Mouse (Mus musculus) hindbrain, embryonic 16.5 days (tissue): ENCODE measurements at regions not wholly inside any gene's neighbourhood (a gene's known extent, or its start where the extent isn't known, plus 50 kb on each side); places are given as distances from the start of the nearest gene placed in this dataset.

Experiments
- ATAC-seq: fragments of 200-750 bp; cut with Nextera tagmentation; 2 replicates; pipeline ENCODE4 v1.8.0; 2017; ENCODE audit warnings: moderate TSS enrichment, moderate library complexity
- H3K27ac ChIP-seq: fragments of 300-500 bp; sonication (generic); 2 replicates; pipeline ENCODE4 v1.5.1; 2014; ENCODE audit warnings: low read depth, mild to moderate bottlenecking, control low read depth, low read length, moderate library complexity
- H3K27me3 ChIP-seq: fragments of 300-500 bp; sonication (generic); replicated peaks from 2 replicates; pipeline ENCODE4 v1.6.1; 2014; ENCODE audit warnings: low read length; ENCODE audit not compliant: control insufficient read depth, insufficient read depth
- H3K36me3 ChIP-seq: fragments of 300-500 bp; sonication (generic); 2 replicates; pipeline ENCODE4 v1.6.1; 2014; ENCODE audit warnings: mild to moderate bottlenecking, low read length, moderate library complexity, mixed read lengths; ENCODE audit not compliant: control insufficient read depth, insufficient read depth
- H3K4me1 ChIP-seq: fragments of 300-500 bp; sonication (generic); 2 replicates; pipeline ENCODE4 v1.6.1; 2014; ENCODE audit warnings: low read depth, low read length; ENCODE audit not compliant: control insufficient read depth, insufficient read depth
- H3K4me2 ChIP-seq: fragments of 300-500 bp; sonication (generic); 2 replicates; pipeline ENCODE4 v1.6.1; 2014; ENCODE audit warnings: mild to moderate bottlenecking, low read length, control low read depth, moderate library complexity
- H3K4me3 ChIP-seq: fragments of 300-500 bp; sonication (generic); 2 replicates; pipeline ENCODE4 v1.5.1; 2014; ENCODE audit warnings: mild to moderate bottlenecking, low read length, control low read depth, moderate library complexity
- H3K9ac ChIP-seq: fragments of 300-500 bp; sonication (generic); 2 replicates; pipeline ENCODE4 v1.6.1; 2014; ENCODE audit warnings: low read depth, mild to moderate bottlenecking, control low read depth, low read length, moderate library complexity
- H3K9me3 ChIP-seq: fragments of 300-500 bp; sonication (generic); 2 replicates; pipeline ENCODE4 v1.6.1; 2014; ENCODE audit warnings: mild to moderate bottlenecking, low read length, moderate library complexity; ENCODE audit not compliant: control insufficient read depth
- WGBS: fragments of 180-500 bp; shearing (Covaris S2); extraction: QIAGEN DNeasy Blood & Tissue Kit; methylation state at CpG from one replicate; pipeline ENCODE4 v1.1.7; 2014; 5-methylcytosine and 5-hydroxymethylcytosine counted together

DNA sequence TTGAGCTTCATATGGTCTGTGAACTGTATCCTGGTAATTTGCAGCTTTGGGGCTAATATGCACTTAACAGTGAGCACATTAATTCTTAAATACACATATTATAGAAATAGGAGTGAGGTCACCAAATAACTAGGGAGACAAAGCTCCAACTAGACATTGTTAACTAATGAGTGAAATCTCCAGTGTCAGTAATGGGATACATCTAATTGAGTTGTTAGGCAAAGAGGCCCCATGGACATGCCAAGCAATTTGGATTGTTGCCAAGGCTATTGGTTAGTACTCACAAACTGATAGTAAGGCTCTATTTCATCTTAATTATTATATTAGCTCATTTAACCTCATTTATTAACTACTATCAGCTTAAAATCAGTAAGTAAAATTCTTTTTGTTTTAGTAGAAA, 698.5 kb downstream of the Triml1 start:
- Histone ChIP-seq H3K4me3 (no peak overlapping the region), H3K9ac (no peak overlapping the region), H3K4me1 (no peaks in the 10 kb centered on the region), H3K27ac (no peak overlapping the region), H3K27me3 (no peaks in the 10 kb centered on the region), H3K36me3 (no peaks in the 10 kb centered on the region), H3K9me3 (no peaks in the 10 kb centered on the region), H3K4me2 (no peak overlapping the region)
- ATAC-seq: no peak

DNA sequence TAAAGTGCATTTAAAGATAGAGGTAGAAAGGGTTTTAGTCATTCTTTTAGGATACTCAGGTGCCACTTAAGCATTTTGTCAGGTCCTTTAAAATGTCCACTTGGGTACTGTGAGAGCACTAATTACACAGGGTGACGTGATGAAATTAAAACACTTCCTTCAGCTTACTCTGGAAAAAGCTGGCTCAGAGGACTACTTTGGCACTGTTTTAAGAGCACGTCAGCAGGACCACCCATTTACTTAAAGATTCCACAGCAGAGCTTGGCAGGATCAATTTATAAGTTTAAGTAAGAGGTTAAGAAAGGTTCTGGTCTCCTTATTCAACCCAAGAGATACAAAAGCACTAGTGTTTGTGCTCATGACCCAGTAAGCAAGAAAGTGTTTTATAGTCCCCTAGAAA, 738.7 kb downstream of the Triml1 start:
- H3K36me3 ChIP-seq: no peaks in the 10 kb centered on the region
- H3K27ac ChIP-seq: no peak overlapping the region
- H3K9ac ChIP-seq: no peak overlapping the region
- no peak overlapping the region for H3K4me2 ChIP-seq
- ATAC-seq: no peak
- H3K4me3 ChIP-seq: no peak overlapping the region
- H3K9me3 ChIP-seq: no peaks in the 10 kb centered on the region
- H3K4me1 ChIP-seq: no peaks in the 10 kb centered on the region
- WGBS: 47% methylated on average over 2 of the region's 2 CpGs
- no peaks in the 10 kb centered on the region for H3K27me3 ChIP-seq

DNA sequence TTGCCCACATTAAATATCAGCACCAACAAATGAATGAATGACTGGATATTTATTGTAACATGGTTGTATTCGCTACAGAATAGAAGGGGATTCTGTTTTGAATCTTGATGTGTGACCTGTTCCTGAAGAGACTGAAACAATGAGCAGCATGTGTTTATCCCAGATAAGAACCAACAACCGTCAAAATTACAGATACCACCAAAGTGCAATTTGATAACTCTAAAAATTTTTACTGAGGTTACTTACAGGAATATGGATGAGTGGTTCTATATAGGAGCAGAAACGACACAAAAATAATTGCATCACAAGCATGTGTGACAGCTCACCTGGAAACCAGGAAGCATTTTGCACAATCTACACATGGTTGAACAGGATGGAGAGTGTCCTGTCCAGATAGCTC, 744.4 kb downstream of the Triml1 start:
- ATAC-seq: no peak
- WGBS: 92% methylated on average over 3 of the region's 3 CpGs
- Histone ChIP-seq H3K4me3 (no peak overlapping the region), H3K36me3 (no peaks in the 10 kb centered on the region), H3K9ac (no peak overlapping the region), H3K4me1 (no peaks in the 10 kb centered on the region), H3K9me3 (no peaks in the 10 kb centered on the region), H3K27me3 (no peaks in the 10 kb centered on the region), H3K27ac (no peak overlapping the region), H3K4me2 (no peak overlapping the region)

DNA sequence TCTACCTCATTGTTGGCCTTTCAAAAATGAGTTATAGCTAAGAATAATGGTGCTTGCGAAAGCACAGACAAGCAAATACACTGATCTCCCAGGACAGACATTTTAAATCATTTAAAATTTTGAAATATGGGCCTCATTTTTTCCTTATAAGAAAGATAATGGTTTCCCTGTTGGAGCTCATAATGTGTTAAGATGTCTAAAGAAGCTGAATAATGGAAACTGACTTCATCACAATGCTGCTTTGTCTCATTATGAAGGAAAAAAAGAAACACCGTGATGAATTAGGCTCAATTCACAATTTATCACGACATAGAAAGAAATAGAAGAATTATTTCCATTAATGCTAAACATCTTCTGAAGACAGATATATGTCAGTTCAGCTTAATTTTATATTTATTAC, 752.5 kb downstream of the Triml1 start:
- WGBS: 50% methylated on average over 3 of the region's 3 CpGs
- no peak for ATAC-seq

DNA sequence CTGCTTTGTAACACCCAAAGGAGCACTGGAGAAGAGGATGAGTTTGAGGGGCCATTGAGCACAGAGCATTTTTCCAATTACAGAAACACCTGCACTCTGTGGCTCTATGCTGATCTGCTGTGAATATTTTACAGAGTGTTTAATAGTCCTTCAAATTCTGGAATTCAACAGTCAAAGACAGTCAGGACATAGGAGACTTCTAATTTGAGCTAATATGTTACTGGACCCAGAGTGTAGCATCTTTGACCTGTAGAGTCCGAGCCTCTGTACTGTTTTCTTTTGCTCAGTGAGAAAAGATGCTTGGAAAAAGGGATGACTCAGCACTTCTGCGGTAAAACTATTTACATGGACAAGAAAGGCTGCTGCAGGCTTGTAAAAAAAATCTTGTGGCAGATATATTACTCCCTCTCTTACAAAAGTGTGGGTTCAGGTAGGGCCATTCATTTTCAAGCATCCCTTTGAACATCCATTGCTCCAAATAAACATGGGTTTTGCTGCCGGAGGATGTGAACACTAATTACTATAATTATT, 793.1 kb downstream of the Triml1 start:
- Histone ChIP-seq H3K27ac (no peak overlapping the region), H3K4me3 (no peak overlapping the region), H3K4me1 (no peaks in the 10 kb centered on the region), H3K4me2 (no peak overlapping the region), H3K36me3 (no peaks in the 10 kb centered on the region), H3K9me3 (peaks cover 3% of the 10 kb centered on the region; the same call in 1 of the 2 replicates), H3K9ac (no peak overlapping the region), H3K27me3 (no peaks in the 10 kb centered on the region)
- no peak for ATAC-seq
- 71% methylated on average over 3 of the region's 3 CpGs for WGBS

More for the DNA sequence above, 752.5 kb downstream of the Triml1 start:
- no peaks in the 10 kb centered on the region for H3K36me3 ChIP-seq
- H3K9ac ChIP-seq: no peak overlapping the region
- no peaks in the 10 kb centered on the region for H3K9me3 ChIP-seq
- no peak overlapping the region for H3K4me2 ChIP-seq
- no peaks in the 10 kb centered on the region for H3K4me1 ChIP-seq
- no peaks in the 10 kb centered on the region for H3K27me3 ChIP-seq
- H3K27ac ChIP-seq: no peak overlapping the region
- no peak overlapping the region for H3K4me3 ChIP-seq

DNA sequence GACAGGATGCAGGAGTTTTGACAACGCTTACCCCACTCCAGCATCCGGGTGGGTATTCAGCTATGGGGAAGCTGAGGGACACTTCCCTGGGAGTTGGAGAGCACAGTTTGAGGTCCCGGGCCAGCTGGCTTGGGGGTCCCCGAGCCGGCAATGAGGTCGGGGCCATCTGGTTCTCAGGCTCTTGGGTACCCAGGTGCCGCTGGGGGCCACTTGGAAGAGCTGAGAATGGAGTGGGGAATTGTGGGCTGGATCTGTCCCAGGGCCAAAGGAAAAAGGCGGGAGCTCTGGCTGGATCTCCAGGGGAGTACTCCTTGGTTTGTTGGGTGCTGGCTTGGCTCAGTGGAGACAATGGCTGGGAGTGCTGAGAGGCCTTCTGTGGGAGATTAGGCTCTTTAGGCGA, 806.6 kb downstream of the Triml1 start:
- ATAC-seq: no peak
- no peak overlapping the region for H3K4me3 ChIP-seq
- no peaks in the 10 kb centered on the region for H3K36me3 ChIP-seq
- H3K4me1 ChIP-seq: no peaks in the 10 kb centered on the region
- H3K27ac ChIP-seq: no peak overlapping the region
- 83% methylated on average over 9 of the region's 9 CpGs for WGBS
- no peak overlapping the region for H3K4me2 ChIP-seq
- no peak overlapping the region for H3K9ac ChIP-seq
- no peaks in the 10 kb centered on the region for H3K9me3 ChIP-seq
- no peaks in the 10 kb centered on the region for H3K27me3 ChIP-seq

DNA sequence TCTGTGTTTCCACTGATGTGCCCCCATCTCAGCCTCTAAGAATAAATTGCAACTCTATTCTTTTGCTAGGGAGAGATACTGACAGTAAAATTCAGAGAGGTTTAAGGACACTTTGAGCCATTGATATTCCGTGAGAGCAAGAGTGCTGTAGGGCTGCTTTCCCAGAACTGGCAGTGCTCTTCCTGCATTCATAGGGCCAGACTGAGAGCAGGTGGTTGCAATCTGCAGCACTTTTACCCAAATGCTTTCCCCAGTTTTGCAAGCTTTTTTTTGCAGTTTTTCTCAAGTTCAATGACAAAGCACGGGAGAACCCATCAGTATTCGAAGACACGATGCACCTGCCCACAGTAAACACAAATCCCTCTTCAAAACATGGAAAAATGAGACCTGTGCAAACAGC, 816.6 kb downstream of the Triml1 start:
- no peaks in the 10 kb centered on the region for H3K36me3 ChIP-seq
- no peak overlapping the region for H3K9ac ChIP-seq
- no peaks in the 10 kb centered on the region for H3K9me3 ChIP-seq
- 74% methylated on average over 4 of the region's 4 CpGs for WGBS
- H3K27ac ChIP-seq: no peak overlapping the region
- ATAC-seq: no peak; the same call in 1 of the 2 replicates
- no peaks in the 10 kb centered on the region for H3K27me3 ChIP-seq
- H3K4me2 ChIP-seq: no peak overlapping the region
- H3K4me3 ChIP-seq: no peak overlapping the region
- no peaks in the 10 kb centered on the region for H3K4me1 ChIP-seq

DNA sequence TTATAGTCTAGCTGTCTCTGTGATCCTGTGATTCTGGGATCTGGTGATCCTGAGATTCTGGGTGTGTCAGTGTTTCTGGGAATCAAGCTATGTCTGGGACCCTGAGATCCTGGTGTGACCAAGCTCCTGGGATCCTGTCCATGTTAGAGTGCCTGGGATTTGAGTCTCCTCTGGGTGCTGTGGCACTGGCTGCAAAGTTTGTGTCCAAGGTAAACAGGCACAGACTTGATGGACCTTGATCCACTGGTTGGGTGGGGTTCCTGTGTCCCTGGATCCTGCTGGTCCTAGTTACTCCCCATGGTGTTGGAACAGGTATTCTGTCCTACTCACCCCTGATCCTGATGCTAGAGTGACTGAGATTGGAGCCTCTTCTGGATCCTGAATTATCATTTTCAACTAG, 818.4 kb downstream of the Triml1 start:
- no peak overlapping the region for H3K27ac ChIP-seq
- no peaks in the 10 kb centered on the region for H3K36me3 ChIP-seq
- no peak for ATAC-seq
- H3K4me1 ChIP-seq: no peaks in the 10 kb centered on the region
- H3K4me3 ChIP-seq: no peak overlapping the region
- H3K9ac ChIP-seq: no peak overlapping the region
- no peaks in the 10 kb centered on the region for H3K27me3 ChIP-seq
- no peaks in the 10 kb centered on the region for H3K9me3 ChIP-seq
- no peak overlapping the region for H3K4me2 ChIP-seq

DNA sequence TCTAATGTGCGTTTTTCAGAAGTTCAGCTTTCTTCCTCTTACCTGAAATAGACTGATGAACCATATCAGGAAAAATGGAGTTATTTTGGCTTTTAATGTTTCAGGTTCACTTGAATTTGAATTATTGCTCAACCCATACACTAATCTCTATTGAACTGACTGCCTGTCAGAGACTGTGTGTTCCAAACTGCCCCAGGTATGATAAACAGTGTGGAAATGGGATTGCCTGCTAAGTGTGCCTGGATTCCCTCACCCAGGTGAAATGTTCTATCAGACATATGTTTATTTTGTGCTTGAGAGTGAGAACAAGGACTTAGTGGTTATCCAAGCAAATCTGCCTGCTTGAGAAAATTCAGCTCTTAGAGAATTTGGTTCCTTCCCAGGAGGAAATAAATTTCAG, 830.2 kb downstream of the Triml1 start:
- ATAC-seq: no peak
- Histone ChIP-seq H3K9ac (no peak overlapping the region), H3K27ac (no peak overlapping the region), H3K4me3 (no peak overlapping the region), H3K4me2 (no peak overlapping the region), H3K27me3 (no peaks in the 10 kb centered on the region), H3K9me3 (no peaks in the 10 kb centered on the region), H3K4me1 (no peaks in the 10 kb centered on the region), H3K36me3 (no peaks in the 10 kb centered on the region)
- 81% methylated on average over 1 of the region's 1 CpGs for whole genome bisulfite sequencing

DNA sequence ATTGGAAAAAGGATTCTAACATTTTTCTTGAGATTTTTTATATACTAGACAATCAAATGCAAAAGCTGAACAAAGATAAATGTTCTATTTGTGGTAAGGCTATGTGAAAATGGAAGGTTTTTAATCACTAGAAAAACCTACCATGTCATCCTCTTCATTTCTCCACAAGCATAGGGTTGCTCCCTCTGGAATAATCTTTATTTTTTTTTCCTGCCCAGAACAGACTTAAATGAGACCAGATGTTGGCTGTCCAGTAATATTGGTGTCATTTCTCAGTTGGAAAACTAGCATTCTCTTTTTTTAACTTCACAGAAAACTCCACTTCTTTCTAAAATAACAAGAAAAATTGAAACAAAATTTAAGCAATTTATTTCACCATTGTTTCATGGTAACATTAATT, 849.9 kb downstream of the Triml1 start:
- H3K4me3 ChIP-seq: no peak overlapping the region
- ATAC-seq: no peak

More for the DNA sequence above, 849.9 kb downstream of the Triml1 start:
- no peak overlapping the region for H3K4me2 ChIP-seq
- no peak overlapping the region for H3K27ac ChIP-seq
- H3K27me3 ChIP-seq: no peaks in the 10 kb centered on the region
- H3K36me3 ChIP-seq: no peaks in the 10 kb centered on the region
- H3K4me1 ChIP-seq: no peaks in the 10 kb centered on the region
- no peaks in the 10 kb centered on the region for H3K9me3 ChIP-seq
- no peak overlapping the region for H3K9ac ChIP-seq
